Mouse (Mus musculus): Measurements from ENCODE around the gene Pitpnc1. TPM values are rescaled to one million over a fixed set of nuclear protein-coding genes. Genes with fewer than 3 reads are reported as not detected.

Gene Pitpnc1
- polyA plus RNA-seq, 1 experiment from 2014 or later, result 36.7 TPM

GRCm38 (mm10) chr11:107275902-107276301 is 194.6 kb downstream of the Pitpnc1 start:
- Histone ChIP-seq H3K4me1 (replicated peaks) (peaks cover 33% of the 10 kb centered on the region), H3K27ac (no peak overlapping the region), H3K27me3 (no peaks in the 10 kb centered on the region), H3K4me3 (replicated peaks) (no peak overlapping the region), H3K4me2 (replicated peaks) (no peak overlapping the region), H3K9me3 (no peaks in the 10 kb centered on the region), H3K36me3 (no peaks in the 10 kb centered on the region), H3K9ac (replicated peaks) (no peak overlapping the region)
- WGBS, result 28% methylated on average over 6 of the region's 6 CpGs
- 0 out of 2 replicates have a peak, but pooled peaks have one; percentile 55 for ATAC-seq

DNA sequence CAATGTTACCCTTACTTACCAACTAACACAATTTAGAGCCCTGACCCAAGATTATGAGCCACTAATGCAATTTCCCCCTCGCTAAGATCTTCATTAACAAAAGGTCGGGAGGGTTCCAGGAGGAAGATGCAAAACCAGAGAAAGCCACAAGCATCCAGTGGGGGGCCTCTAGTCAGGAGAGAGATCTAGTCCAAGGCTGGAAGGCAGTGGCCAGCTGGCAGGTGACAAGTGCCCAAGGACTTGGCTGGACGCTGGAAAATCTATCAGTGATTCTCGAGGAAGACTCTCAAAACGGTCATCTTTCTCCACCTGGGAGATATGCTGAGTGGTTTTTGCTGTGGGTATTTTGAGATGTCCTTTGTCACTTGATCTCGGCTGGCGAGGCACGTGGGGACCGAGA is 196.3 kb downstream of the Pitpnc1 start:
- Histone ChIP-seq H3K4me1 (replicated peaks) (peaks cover 18% of the 10 kb centered on the region), H3K36me3 (no peaks in the 10 kb centered on the region), H3K9ac (replicated peaks) (no peak overlapping the region), H3K27me3 (no peaks in the 10 kb centered on the region), H3K9me3 (no peaks in the 10 kb centered on the region), H3K4me3 (replicated peaks) (no peak overlapping the region), H3K4me2 (replicated peaks) (no peak overlapping the region), H3K27ac (peak overlapping the region; percentile 7; the same call in 1 of the 2 replicates)
- WGBS, result 79% methylated on average over 9 of the region's 9 CpGs
- no peak for ATAC-seq

DNA sequence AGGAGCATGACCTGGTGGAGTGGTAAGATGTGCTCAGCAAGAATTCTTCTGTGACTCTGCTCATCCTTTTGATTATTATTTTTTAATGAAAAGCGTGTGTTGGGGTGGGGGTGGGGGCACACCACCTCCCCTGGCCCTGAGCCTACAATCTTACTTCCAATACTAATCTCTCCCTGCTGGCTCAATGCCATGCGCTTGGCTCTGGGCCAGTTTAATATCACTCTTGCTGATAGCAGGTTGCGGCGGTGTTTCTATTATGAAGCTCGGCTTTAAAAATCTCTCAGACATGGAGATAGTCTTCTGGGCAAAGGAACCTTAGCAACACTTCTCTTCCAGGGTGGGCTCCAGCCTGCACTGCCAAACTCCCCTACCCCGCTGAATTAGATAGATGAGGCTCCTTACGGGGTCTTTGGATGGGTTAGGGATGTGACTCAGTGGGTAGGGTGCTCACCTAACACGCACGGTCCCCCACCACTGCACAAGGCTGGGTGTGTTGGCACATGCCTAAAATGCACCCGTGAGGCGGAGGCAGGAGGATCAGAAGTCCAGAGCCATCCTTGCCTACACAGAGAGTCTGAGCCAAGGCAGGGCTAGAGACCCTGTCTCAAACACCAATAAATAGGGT is 198.0 kb downstream of the Pitpnc1 start:
- H3K9ac ChIP-seq (replicated peaks), result no peak overlapping the region
- H3K4me1 ChIP-seq (replicated peaks), result peaks cover 18% of the 10 kb centered on the region
- H3K36me3 ChIP-seq, result peaks cover 4% of the 10 kb centered on the region; the same call in 1 of the 2 replicates
- peak overlapping the region; percentile 67 for H3K27ac ChIP-seq
- H3K9me3 ChIP-seq, result peaks cover 4% of the 10 kb centered on the region; the same call in 1 of the 2 replicates
- H3K27me3 ChIP-seq, result no peaks in the 10 kb centered on the region
- no peak overlapping the region for H3K4me2 ChIP-seq (replicated peaks)
- H3K4me3 ChIP-seq (replicated peaks), result no peak overlapping the region
- peak; percentile 63; the same call in 1 of the 2 replicates for ATAC-seq
- 79% methylated on average over 11 of the region's 11 CpGs for WGBS

- 96% methylated on average over 9 of the region's 9 CpGs for WGBS
- Histone ChIP-seq H3K4me3 (replicated peaks) (no peak overlapping the region), H3K4me2 (replicated peaks) (no peak overlapping the region), H3K27me3 (no peaks in the 10 kb centered on the region), H3K9me3 (peaks cover 4% of the 10 kb centered on the region; the same call in 1 of the 2 replicates), H3K9ac (replicated peaks) (no peak overlapping the region), H3K36me3 (peaks cover 4% of the 10 kb centered on the region; the same call in 1 of the 2 replicates), H3K4me1 (replicated peaks) (peaks cover 15% of the 10 kb centered on the region), H3K27ac (no peak overlapping the region)
- ATAC-seq, result no peak
Measured at GRCm38 (mm10) chr11:107270564-107270963, 199.9 kb downstream of the Pitpnc1 start.

DNA sequence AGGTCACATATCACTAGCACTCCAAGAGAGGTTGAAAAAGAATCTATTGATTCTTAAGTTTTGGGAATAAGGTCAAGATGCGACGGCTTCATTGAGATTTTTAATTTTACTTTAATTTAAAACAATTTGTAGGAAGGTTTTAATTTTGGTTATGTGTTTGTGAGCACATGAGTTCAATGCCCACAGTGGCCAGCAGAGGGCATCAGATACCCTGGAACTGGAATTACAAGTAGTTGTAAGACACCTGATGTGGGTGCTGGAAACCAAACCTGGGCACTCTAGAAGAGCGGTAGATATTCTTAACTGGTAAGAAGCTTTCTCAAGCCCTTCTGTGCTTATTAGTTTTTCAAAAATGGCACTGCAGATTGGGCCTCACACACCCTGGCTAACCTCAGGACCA is 203.0 kb downstream of the Pitpnc1 start:
- Histone ChIP-seq H3K4me1 (replicated peaks) (peaks cover 16% of the 10 kb centered on the region), H3K27ac (no peak overlapping the region), H3K4me2 (replicated peaks) (no peak overlapping the region), H3K4me3 (replicated peaks) (no peak overlapping the region), H3K9ac (replicated peaks) (no peak overlapping the region), H3K36me3 (peaks cover 4% of the 10 kb centered on the region; the same call in 1 of the 2 replicates), H3K27me3 (no peaks in the 10 kb centered on the region), H3K9me3 (peaks cover 4% of the 10 kb centered on the region; the same call in 1 of the 2 replicates)
- 96% methylated on average over 3 of the region's 3 CpGs for WGBS
- no peak for ATAC-seq

- Histone ChIP-seq H3K9ac (replicated peaks) (no peak overlapping the region), H3K4me3 (replicated peaks) (no peak overlapping the region), H3K27ac (no peak overlapping the region), H3K36me3 (peaks cover 4% of the 10 kb centered on the region; the same call in 1 of the 2 replicates), H3K4me1 (replicated peaks) (peaks cover 8% of the 10 kb centered on the region; the same call in 1 of the 2 replicates), H3K27me3 (no peaks in the 10 kb centered on the region), H3K4me2 (replicated peaks) (no peak overlapping the region), H3K9me3 (peaks cover 4% of the 10 kb centered on the region; the same call in 1 of the 2 replicates)
- WGBS, result 96% methylated on average over 4 of the region's 4 CpGs
- no peak for ATAC-seq
Measured at GRCm38 (mm10) chr11:107265861-107266260, 204.6 kb downstream of the Pitpnc1 start.

DNA sequence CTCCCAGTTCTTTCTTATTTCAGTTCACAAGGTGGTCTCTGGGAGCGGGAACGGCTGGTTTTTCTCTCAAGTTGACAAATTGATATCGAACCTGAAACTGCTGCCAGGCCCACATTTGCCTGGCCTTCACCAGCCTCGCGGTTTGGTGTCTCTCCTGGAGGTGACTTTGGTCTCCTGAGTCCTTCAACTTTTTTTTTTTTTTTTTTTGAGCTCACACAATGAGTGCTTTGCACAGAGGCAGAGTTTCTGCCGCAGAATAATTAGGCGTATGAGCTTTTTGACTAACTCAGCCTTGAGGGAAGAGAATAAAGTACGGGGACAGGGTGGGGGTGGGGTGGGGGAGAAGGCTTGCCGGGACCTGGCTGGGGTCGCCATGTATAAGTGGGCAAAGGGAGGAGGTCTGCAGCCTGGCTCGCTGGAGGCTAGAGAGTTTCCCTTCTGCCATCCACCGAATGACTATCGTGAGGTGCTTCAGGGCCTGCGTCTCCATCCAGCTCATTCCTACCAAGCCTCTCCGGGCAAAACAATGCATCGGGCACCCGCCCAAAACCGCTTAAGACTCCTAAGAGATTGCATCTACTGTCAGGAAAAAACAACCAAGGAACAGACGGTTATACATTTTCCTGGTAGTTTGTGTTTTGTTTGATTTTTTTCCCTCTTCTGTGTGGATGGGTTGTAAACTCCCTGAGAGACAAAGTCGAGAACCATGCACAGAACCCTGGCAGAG is 205.4 kb downstream of the Pitpnc1 start:
- H3K9ac ChIP-seq (replicated peaks), result no peak overlapping the region
- H3K4me2 ChIP-seq (replicated peaks), result no peak overlapping the region
- H3K9me3 ChIP-seq, result peaks cover 4% of the 10 kb centered on the region; the same call in 1 of the 2 replicates
- peaks cover 8% of the 10 kb centered on the region; the same call in 1 of the 2 replicates for H3K4me1 ChIP-seq (replicated peaks)
- 67% methylated on average over 20 of the region's 20 CpGs for WGBS
- H3K27me3 ChIP-seq, result no peaks in the 10 kb centered on the region
- H3K36me3 ChIP-seq, result peaks cover 4% of the 10 kb centered on the region; the same call in 1 of the 2 replicates
- no peak overlapping the region for H3K4me3 ChIP-seq (replicated peaks)
- 0 out of 2 replicates have a peak overlapping the region, but pooled peaks have one; percentile 9 for H3K27ac ChIP-seq
- no peak for ATAC-seq

- ATAC-seq, result no peak
- Histone ChIP-seq H3K27me3 (no peaks in the 10 kb centered on the region), H3K4me1 (replicated peaks) (peaks cover 8% of the 10 kb centered on the region; the same call in 1 of the 2 replicates), H3K9me3 (peaks cover 4% of the 10 kb centered on the region; the same call in 1 of the 2 replicates), H3K4me3 (replicated peaks) (no peak overlapping the region), H3K27ac (no peak overlapping the region), H3K4me2 (replicated peaks) (no peak overlapping the region), H3K9ac (replicated peaks) (no peak overlapping the region), H3K36me3 (peaks cover 4% of the 10 kb centered on the region; the same call in 1 of the 2 replicates)
- 84% methylated on average over 9 of the region's 9 CpGs for WGBS
Measured at GRCm38 (mm10) chr11:107263838-107264237, 206.7 kb downstream of the Pitpnc1 start.

DNA sequence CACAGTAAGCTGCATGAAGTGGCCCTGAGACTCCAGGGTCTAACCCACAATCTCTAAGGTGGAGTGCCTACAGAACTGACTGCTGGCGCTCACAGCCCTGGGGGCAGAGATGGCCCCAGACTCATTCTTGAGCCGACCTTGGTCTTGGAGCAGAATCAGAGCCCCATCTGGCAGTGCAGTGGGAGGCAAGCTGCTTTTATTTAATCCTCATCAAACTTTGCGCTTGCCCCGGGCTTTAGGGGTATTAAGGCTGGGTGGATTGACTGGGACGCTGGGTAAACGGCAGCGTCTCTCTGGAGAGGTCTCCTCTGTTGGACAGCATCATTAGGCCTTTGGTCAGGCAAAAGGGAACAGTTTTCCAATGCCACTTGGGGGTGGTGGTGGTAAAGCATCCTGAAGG is 211.1 kb downstream of the Pitpnc1 start:
- no peaks in the 10 kb centered on the region for H3K9me3 ChIP-seq
- 0 out of 2 replicates have a peak, but pooled peaks cover under 1% of the 10 kb centered on the region for H3K4me1 ChIP-seq (replicated peaks)
- no peak overlapping the region for H3K9ac ChIP-seq (replicated peaks)
- no peak for ATAC-seq
- H3K27ac ChIP-seq, result no peak overlapping the region
- peaks cover 3% of the 10 kb centered on the region; the same call in 1 of the 2 replicates for H3K36me3 ChIP-seq
- no peaks in the 10 kb centered on the region for H3K27me3 ChIP-seq
- no peak overlapping the region for H3K4me3 ChIP-seq (replicated peaks)
- 58% methylated on average over 7 of the region's 7 CpGs for WGBS
- H3K4me2 ChIP-seq (replicated peaks), result no peak overlapping the region

DNA sequence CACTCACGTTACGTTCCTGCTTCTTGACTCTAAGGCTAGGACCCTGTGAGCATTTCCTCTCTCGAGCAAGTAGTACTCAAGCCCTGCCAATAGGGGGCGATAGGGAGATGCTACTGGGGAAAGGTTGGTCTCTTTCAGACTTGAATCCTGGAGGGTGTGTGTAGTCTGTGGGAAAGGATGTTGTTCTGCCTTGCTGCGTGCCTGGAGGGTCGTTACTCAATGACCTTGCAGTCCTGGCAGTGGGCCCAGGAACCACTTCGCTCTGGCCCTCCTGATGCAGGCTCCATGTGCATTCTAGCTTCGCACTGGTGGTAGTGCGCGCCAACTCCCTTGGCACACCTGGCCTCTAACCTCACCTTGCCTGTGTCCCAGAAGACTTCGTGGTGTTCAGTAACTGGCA is 215.3 kb downstream of the Pitpnc1 start:
- Histone ChIP-seq H3K9me3 (no peaks in the 10 kb centered on the region; the same call in 1 of the 2 replicates), H3K9ac (replicated peaks) (no peak overlapping the region), H3K4me3 (replicated peaks) (no peak overlapping the region), H3K4me2 (replicated peaks) (no peak overlapping the region), H3K27ac (no peak overlapping the region), H3K36me3 (peaks cover 21% of the 10 kb centered on the region), H3K27me3 (no peaks in the 10 kb centered on the region), H3K4me1 (replicated peaks) (no peaks in the 10 kb centered on the region)
- ATAC-seq, result no peak
- 90% methylated on average over 11 of the region's 11 CpGs for WGBS

DNA sequence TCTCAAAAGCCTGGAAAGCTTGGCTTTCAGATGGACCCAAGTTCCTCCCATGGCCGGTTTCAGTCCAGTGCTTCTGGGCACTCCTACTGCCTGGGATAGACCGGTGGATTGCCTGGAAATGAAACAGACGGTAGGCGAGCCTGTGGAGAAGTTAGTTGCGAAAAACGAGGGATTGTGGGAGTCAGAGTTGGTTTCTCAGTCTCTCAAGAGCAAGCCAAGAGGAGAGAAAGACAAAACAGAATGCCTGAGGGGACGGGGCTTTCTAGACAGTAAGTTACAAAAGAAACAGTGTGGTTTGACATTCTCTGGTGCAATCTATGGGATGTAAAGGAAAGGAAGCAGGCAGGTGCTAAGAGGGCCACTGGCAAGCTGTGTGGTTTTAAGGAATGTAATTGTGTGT is 216.3 kb downstream of the Pitpnc1 start:
- no peak overlapping the region for H3K4me2 ChIP-seq (replicated peaks)
- no peak for ATAC-seq
- H3K9me3 ChIP-seq, result no peaks in the 10 kb centered on the region; the same call in 1 of the 2 replicates
- H3K9ac ChIP-seq (replicated peaks), result no peak overlapping the region
- 88% methylated on average over 7 of the region's 7 CpGs for WGBS
- no peaks in the 10 kb centered on the region for H3K27me3 ChIP-seq
- H3K36me3 ChIP-seq, result peaks cover 23% of the 10 kb centered on the region
- no peaks in the 10 kb centered on the region for H3K4me1 ChIP-seq (replicated peaks)
- H3K4me3 ChIP-seq (replicated peaks), result no peak overlapping the region
- no peak overlapping the region for H3K27ac ChIP-seq

DNA sequence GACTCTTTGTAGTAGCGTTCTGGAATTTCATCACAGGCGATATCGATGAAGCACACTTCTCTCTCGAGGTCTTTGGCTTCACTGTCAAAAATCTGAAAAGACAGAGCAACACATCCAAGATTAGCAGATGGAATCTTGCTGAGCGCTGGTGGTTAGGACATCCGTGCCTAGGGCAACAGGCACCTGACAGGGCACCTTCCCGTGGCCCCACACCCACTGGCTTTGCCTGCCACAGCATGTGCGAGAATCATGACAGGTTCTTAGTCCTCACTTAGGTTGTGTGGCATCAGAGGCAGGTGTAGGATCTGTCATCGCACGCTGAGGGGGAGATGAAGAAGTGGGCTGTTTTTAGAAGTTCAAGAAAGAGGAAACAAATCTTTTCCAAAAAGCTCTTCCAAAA is 218.5 kb downstream of the Pitpnc1 start:
- WGBS, result 95% methylated on average over 10 of the region's 10 CpGs
- no peaks in the 10 kb centered on the region for H3K4me1 ChIP-seq (replicated peaks)
- H3K27ac ChIP-seq, result no peak overlapping the region
- no peak for ATAC-seq
- H3K4me3 ChIP-seq (replicated peaks), result no peak overlapping the region
- no peak overlapping the region for H3K9ac ChIP-seq (replicated peaks)
- H3K27me3 ChIP-seq, result no peaks in the 10 kb centered on the region
- H3K4me2 ChIP-seq (replicated peaks), result no peak overlapping the region
- H3K9me3 ChIP-seq, result no peaks in the 10 kb centered on the region; the same call in 1 of the 2 replicates
- peaks cover 35% of the 10 kb centered on the region for H3K36me3 ChIP-seq

Data from midbrain, embryonic 13.5 days (tissue).